Mouse (Mus musculus): ENCODE measurements around the gene Zfp575.

The Zfp575 gene

DNA sequence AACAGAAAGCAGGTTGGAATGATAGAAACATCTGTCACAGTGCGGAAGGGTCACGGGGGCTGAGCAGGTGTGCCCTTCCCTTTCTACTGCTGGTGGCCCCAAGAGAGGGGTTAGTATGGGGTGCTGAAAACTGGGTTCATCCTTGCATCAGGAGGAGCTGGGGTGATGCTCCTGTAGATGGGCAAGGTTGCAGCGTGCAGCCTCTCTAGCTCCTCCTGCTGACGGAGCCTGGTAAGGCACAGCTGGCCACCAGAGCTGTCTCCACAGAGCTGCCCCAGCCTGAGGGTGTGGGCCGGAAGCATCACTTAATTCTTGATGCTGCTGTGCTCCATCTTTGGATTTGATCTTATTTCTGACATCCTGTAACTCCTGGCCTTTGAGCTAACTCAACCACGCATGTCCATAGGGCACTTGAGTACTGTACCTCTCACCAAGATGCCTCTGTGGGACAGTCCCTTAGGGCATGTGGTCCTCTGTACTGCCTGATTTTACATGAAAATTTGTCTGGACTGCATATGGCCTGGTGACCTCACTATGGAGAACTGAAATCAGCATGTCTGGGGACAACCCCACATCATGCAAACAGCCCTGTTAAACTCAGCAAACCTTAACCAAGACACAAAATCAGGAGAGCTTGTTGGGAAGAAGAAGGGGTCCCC is 22.7 kb downstream of the Zfp575 start:
- peak; percentile 28 to 63 for DNase-seq (ENCODE audit: low read depth in 1 of 2, low spot score in 2 of 2)

DNA sequence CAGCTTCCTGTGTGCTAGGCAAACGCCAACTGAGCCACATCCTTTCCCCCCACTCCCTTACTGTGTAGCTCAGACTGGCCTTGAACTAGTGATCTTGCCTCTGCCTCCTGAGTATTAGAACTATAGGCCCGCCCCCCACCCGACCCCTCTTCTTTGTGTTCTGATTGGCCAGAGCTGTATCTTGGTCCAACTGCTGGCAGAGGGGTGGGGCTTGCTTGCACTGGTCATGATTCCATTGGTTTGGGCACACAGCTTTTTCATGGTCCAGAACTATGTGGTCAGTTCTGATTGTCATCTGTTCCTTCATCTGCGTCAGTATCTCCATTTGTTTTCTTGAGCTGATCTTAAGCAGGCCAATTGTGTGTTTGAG is 23.6 kb downstream of the Zfp575 start:
- DNase-seq (ENCODE audit: low read depth in 1 of 2, low spot score in 2 of 2): no peak

DNA sequence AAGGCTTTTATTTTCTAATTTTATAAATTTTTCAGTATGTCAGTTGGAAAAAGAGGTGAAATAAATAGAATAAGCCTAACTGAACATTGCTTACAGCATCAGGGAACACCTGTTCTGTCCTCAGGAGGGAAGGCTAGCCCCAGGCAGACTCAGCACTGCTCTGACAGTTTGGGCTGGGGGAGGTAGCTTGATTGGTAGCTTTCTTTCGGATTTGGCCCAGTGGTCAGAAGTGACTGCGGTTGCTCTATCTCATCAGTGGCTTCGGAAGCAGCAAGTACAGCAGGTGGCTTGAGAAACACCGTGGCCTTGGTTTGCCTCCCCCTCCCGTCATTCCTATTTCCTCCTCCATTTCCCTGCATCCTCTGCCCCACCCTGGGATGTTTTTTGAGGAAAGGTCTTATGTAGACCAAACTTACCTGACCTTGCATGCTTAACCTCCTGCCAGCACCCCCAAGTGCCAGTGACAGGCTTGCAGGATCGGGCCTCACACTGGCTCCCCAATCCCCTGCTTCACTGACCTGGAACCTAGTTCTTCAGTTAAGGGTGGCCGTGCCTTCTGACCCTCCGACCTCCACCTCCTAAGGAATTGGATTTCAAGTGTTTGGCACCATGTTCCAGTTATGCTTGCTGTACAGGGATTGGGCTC is 24.1 kb downstream of the Zfp575 start:
- no peak for DNase-seq (ENCODE audit: low read depth in 1 of 2, low spot score in 2 of 2)

DNA sequence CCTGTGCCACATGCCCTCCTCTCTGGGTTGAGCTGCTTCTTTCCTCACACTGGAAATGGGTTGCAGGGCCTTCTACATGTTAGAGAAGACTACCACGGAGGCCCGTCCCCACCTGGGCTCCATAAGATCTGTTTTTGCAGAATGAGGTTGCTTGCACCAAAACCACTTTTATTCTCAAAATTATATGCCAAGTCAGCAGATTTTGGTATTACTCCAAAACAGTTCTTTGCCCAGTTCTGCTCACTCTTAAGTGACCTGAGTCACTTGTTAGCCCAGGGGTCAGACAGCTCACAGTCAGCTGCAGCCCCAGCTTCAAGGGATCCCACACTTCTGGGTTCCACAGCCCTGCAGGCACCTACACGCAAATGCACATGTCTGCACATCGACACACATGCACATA is 26.0 kb downstream of the Zfp575 start:
- DNase-seq (ENCODE audit: low read depth in 1 of 2, low spot score in 2 of 2): no peak

- DNase-seq (ENCODE audit: low read depth in 1 of 2, low spot score in 2 of 2): no peak
Measured at GRCm38 (mm10) chr7:24555786-24556185, 31.7 kb downstream of the Zfp575 start.

DNA sequence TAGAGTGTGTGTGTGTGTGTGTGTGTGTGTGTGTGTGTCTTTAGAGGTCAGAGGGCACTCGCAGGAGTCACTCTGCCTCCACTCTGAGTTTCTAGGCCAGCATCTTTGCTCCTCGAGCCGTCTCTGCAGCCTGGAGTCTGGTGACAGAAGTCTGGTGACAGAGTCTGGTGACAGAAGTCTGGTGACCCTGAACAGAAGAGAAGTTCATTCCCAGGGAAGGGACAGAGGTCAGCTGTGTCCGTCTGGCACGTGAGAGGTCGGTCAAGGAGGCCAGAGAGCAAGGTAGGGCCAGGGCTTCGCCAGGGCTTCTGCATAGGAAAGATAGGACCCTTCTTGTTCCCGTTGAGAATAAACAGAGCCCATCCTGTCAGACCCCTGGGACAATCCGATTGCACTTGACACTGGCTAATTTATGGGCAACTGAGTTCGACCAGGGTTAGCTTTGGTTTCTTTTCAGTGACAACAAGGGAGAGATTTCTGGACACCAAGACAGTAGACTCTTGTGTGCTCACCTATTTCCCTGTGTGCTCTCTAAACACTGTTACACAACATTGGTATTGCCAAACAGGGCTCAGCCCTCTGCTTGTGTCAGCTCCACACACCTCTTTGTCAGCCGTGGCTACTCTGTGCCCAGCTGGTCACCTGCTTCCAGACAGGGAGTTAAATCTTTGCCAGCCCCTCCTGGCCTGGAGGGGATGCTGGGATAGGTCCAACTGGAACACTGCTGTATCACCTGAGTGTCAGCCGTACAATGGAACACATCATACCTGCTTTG is 35.3 kb downstream of the Zfp575 start:
- DNase-seq (ENCODE audit: low read depth in 1 of 2, low spot score in 2 of 2): no peak

- no peak for DNase-seq (ENCODE audit: low read depth in 1 of 2, low spot score in 2 of 2)
Measured at GRCm38 (mm10) chr7:24547534-24548036, 39.9 kb downstream of the Zfp575 start.

DNA sequence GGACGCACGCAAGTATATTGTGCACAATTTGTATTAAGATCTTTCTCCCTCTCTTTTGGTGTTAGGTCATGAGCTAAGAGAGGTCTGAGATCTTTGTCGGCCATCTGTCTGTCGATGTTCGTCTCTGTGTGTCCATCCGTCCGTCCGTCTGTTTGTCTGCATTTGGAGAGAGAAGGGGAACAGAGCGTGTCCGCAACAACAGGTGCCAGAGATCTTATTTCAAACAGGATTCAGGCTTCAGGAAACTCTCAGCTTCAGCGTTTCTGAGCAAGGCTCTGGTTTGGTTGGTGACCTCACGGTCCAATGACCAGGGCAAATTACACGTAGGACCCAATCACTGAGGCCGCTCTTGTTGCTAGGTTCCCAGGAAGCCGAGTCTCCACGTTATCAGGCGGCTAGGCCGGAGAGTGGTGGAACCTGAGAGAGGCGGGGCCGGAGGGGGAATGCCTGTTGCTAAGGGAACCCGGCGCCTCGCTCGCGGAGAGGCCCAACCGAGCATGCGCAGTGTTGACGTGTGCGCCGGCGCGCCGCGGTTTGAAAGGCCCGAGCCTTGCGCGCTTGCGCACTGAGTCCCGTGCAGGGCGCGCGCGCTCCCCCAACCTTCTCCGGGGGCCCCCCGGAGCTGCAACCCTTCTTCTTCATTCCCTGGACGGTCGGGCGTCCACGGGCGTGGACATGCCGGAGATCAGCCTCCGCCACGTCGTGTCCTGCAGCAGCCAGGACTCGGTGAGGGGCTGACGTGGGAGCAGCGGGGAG is 40.6 kb downstream of the Zfp575 start:
- DNase-seq (ENCODE audit: low read depth in 1 of 2, low spot score in 2 of 2): peak; percentile 96 to 97

GRCm38 (mm10) chr7:24546068-24546614 is 41.3 kb downstream of the Zfp575 start, which contains the start of the genes Pinlyp and Xrcc1:
Pinlyp (minus strand) TSS chr7:24546118.
Xrcc1 (plus strand) TSS chr7:24546289.
- DNase-seq (ENCODE audit: low read depth in 1 of 2, low spot score in 2 of 2): no peak

GRCm38 (mm10) chr7:24544506-24544905 is 42.9 kb downstream of the Zfp575 start:
- DNase-seq (ENCODE audit: low read depth in 1 of 2, low spot score in 2 of 2): no peak

- no peak for DNase-seq (ENCODE audit: low read depth in 1 of 2, low spot score in 2 of 2)
Measured at GRCm38 (mm10) chr7:24539686-24540085, 47.8 kb downstream of the Zfp575 start.

DNA sequence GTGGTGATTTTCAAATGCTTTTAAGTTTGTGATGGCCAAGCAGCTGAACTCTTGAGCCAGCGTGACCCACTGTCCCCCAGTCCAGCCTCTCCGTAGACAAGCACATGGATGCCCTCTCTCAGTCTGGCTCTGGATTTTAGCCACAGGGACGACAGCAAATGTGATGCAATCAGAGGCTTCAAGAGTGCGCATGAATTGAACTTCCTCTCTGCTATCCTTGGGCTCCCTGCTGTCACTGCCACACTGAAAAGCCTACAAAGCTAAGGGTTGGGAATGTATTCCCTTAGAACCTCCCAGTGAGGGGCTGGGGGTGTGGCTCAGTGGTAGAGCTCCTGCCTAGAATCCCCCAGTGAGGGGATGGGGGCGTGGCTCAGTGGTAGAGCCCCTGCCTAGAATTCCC is 48.7 kb downstream of the Zfp575 start:
- DNase-seq (ENCODE audit: low read depth in 1 of 2, low spot score in 2 of 2): no peak

- DNase-seq (ENCODE audit: low read depth in 1 of 2, low spot score in 2 of 2): no peak
Measured at GRCm38 (mm10) chr7:24538154-24538553, 49.3 kb downstream of the Zfp575 start.

GRCm38 (mm10) chr7:24537591-24537990 is 49.9 kb downstream of the Zfp575 start:
- DNase-seq (ENCODE audit: low read depth in 1 of 2, low spot score in 2 of 2): no peak

GRCm38 (mm10) chr7:24537081-24537480 is 50.4 kb downstream of the Zfp575 start:
- no peak for DNase-seq (ENCODE audit: low read depth in 1 of 2, low spot score in 2 of 2)

- no peak for DNase-seq (ENCODE audit: low read depth in 1 of 2, low spot score in 2 of 2)
Measured at GRCm38 (mm10) chr7:24534301-24534700, 53.1 kb downstream of the Zfp575 start.
